Mouse (Mus musculus) hindbrain, embryonic 14.5 days (tissue): ENCODE results near the gene Gm10134. TPM values are rescaled to one million over a fixed set of nuclear protein-coding genes. Genes with fewer than 3 reads are reported as not detected.

ENCODE experiments used
- ATAC-seq: fragments of 200-750 bp; cut with Nextera tagmentation; 2 replicates; pipeline ENCODE4 v1.8.0; 2017; ENCODE audit warnings: moderate number of reproducible peaks, mild to moderate bottlenecking, moderate TSS enrichment, moderate library complexity; ENCODE audit not compliant: low FRiP score
- DNase-seq: peaks from one replicate; pipeline ENCODE4 v3.0.0-alpha.2; 2015; ENCODE audit warnings: low spot score
- H3K27ac ChIP-seq: fragments of 300-500 bp; sonication (generic); 2 replicates; pipeline ENCODE4 v1.5.1; 2014; ENCODE audit warnings: mild to moderate bottlenecking, moderate library complexity
- H3K27me3 ChIP-seq: fragments of 300-500 bp; sonication (generic); 2 replicates; pipeline ENCODE4 v1.6.1; 2014; ENCODE audit warnings: mild to moderate bottlenecking, low read length, mixed read lengths; ENCODE audit not compliant: control insufficient read depth, insufficient read depth
- H3K36me3 ChIP-seq: fragments of 300-500 bp; sonication (generic); replicated peaks from 2 replicates; pipeline ENCODE4 v1.6.1; 2014; ENCODE audit not compliant: control insufficient read depth, insufficient read depth
- H3K4me1 ChIP-seq: fragments of 300-500 bp; sonication (generic); replicated peaks from 2 replicates; pipeline ENCODE4 v1.6.1; 2014; ENCODE audit warnings: antibody characterized with exemption, low read length, mixed read lengths; ENCODE audit not compliant: control insufficient read depth, insufficient read depth
- H3K4me2 ChIP-seq: fragments of 300-500 bp; sonication (generic); replicated peaks from 2 replicates; pipeline ENCODE4 v1.6.1; 2014; ENCODE audit warnings: mild to moderate bottlenecking, moderate library complexity
- H3K4me3 ChIP-seq: fragments of 300-500 bp; sonication (generic); replicated peaks from 2 replicates; pipeline ENCODE4 v1.5.1; 2014; ENCODE audit warnings: mild to moderate bottlenecking, low read length
- H3K9ac ChIP-seq: fragments of 300-500 bp; sonication (generic); 2 replicates; pipeline ENCODE4 v1.6.1; 2014
- H3K9me3 ChIP-seq: fragments of 300-500 bp; sonication (generic); 2 replicates; pipeline ENCODE4 v1.6.1; 2016; ENCODE audit warnings: low read length; ENCODE audit not compliant: control insufficient read depth
- WGBS: fragments of 180-500 bp; shearing (Covaris S2); extraction: QIAGEN DNeasy Blood & Tissue Kit; methylation state at CpG from one replicate; pipeline ENCODE4 v1.1.7; 2014; 5-methylcytosine and 5-hydroxymethylcytosine counted together
- polyA plus RNA-seq: library from polyadenylated mRNA; unstranded; fragments of >200 nt; fragmentation: Nextera tagmentation; extraction: Ambion mirVana; gene quantifications from 2 replicates; pipeline ENCODE4 v1.2.1, GENCODE M21; 2014

Gene Gm10134
- polyA plus RNA-seq, 1 experiment from 2014 or later: 2.9 TPM

- peak overlapping the region; percentile 88 for H3K27ac ChIP-seq
- H3K4me1 ChIP-seq: peaks cover 88% of the 10 kb centered on the region
- no peaks in the 10 kb centered on the region for H3K9me3 ChIP-seq
- DNase-seq (no peak), ATAC-seq (no peak)
- H3K36me3 ChIP-seq: 0 out of 2 replicates have a peak, but pooled peaks cover 1% of the 10 kb centered on the region
- peak overlapping the region; percentile 78; the same call in 1 of the 2 replicates for H3K9ac ChIP-seq
- peak overlapping the region; percentile 84 for H3K4me2 ChIP-seq
- WGBS: 24% methylated on average over 7 of the region's 7 CpGs
- H3K27me3 ChIP-seq: no peaks in the 10 kb centered on the region
- H3K4me3 ChIP-seq: no peak overlapping the region
Observed at GRCm38 (mm10) chr2:28535650-28536049, 29.8 kb downstream of the Gm10134 start.

- DNase-seq (no peak), ATAC-seq (no peak)
- Histone ChIP-seq H3K27ac (peak overlapping the region; percentile 88; the same call in 1 of the 2 replicates), H3K4me2 (peak overlapping the region; percentile 84; the same call in 1 of the 2 replicates), H3K4me1 (peaks cover 85% of the 10 kb centered on the region), H3K9ac (no peak overlapping the region), H3K27me3 (no peaks in the 10 kb centered on the region), H3K9me3 (no peaks in the 10 kb centered on the region), H3K4me3 (no peak overlapping the region), H3K36me3 (peaks cover 7% of the 10 kb centered on the region)
- WGBS: 68% methylated on average over 4 of the region's 4 CpGs
Observed at GRCm38 (mm10) chr2:28536166-28536565, 30.3 kb downstream of the Gm10134 start.

GRCm38 (mm10) chr2:28536766-28537633 lies 31.1 kb downstream of the Gm10134 start:
- peak overlapping the region; percentile 39; the same call in 1 of the 2 replicates for H3K27ac ChIP-seq
- H3K27me3 ChIP-seq: no peaks in the 10 kb centered on the region
- H3K4me2 ChIP-seq: no peak overlapping the region

GRCm38 (mm10) chr2:28537634-28537920 lies 31.7 kb downstream of the Gm10134 start:
- peak overlapping the region; percentile 16; the same call in 1 of the 2 replicates for H3K9ac ChIP-seq
- H3K4me3 ChIP-seq: no peak overlapping the region
- no peaks in the 10 kb centered on the region for H3K27me3 ChIP-seq
- H3K36me3 ChIP-seq: peaks cover 21% of the 10 kb centered on the region
- H3K4me2 ChIP-seq: no peak overlapping the region
- WGBS: 25% methylated on average over 4 of the region's 4 CpGs
- H3K27ac ChIP-seq: peak overlapping the region; percentile 39; the same call in 1 of the 2 replicates
- no peak for ATAC-seq
- no peak for DNase-seq
- H3K9me3 ChIP-seq: no peaks in the 10 kb centered on the region
- peaks cover 74% of the 10 kb centered on the region for H3K4me1 ChIP-seq

More at GRCm38 (mm10) chr2:28536766-28537633, 31.1 kb downstream of the Gm10134 start:
- H3K9me3 ChIP-seq: no peaks in the 10 kb centered on the region
- peak overlapping the region; percentile 16; the same call in 1 of the 2 replicates for H3K9ac ChIP-seq
- ATAC-seq: no peak
- H3K4me1 ChIP-seq: peaks cover 80% of the 10 kb centered on the region
- 60% methylated on average over 11 of the region's 11 CpGs for WGBS
- H3K4me3 ChIP-seq: no peak overlapping the region
- DNase-seq: no peak
- peaks cover 15% of the 10 kb centered on the region for H3K36me3 ChIP-seq

GRCm38 (mm10) chr2:28537995-28538816 lies 32.3 kb downstream of the Gm10134 start:
- Histone ChIP-seq H3K4me2 (no peak overlapping the region), H3K9ac (peak overlapping the region; percentile 16; the same call in 1 of the 2 replicates), H3K9me3 (no peaks in the 10 kb centered on the region), H3K27ac (peak overlapping the region; percentile 66), H3K27me3 (no peaks in the 10 kb centered on the region), H3K4me1 (peaks cover 69% of the 10 kb centered on the region), H3K36me3 (peaks cover 27% of the 10 kb centered on the region), H3K4me3 (no peak overlapping the region)
- WGBS: 64% methylated on average over 8 of the region's 8 CpGs
- no peak for ATAC-seq
- no peak for DNase-seq

GRCm38 (mm10) chr2:28538817-28539128 lies 32.9 kb downstream of the Gm10134 start:
- ATAC-seq (no peak), DNase-seq (no peak)
- H3K4me1 ChIP-seq: peaks cover 64% of the 10 kb centered on the region
- peak overlapping the region; percentile 51; the same call in 1 of the 2 replicates for H3K9ac ChIP-seq
- 0 out of 2 replicates have a peak overlapping the region, but pooled peaks have one; percentile 1 for H3K4me2 ChIP-seq
- peak overlapping the region; percentile 66 for H3K27ac ChIP-seq
- H3K36me3 ChIP-seq: peaks cover 33% of the 10 kb centered on the region
- WGBS: 45% methylated on average over 1 of the region's 1 CpGs
- H3K9me3 ChIP-seq: no peaks in the 10 kb centered on the region
- no peak overlapping the region for H3K4me3 ChIP-seq
- H3K27me3 ChIP-seq: no peaks in the 10 kb centered on the region

- peak overlapping the region; percentile 12; the same call in 1 of the 2 replicates for H3K4me2 ChIP-seq
- WGBS: 20% methylated on average over 7 of the region's 7 CpGs
- H3K27ac ChIP-seq: peak overlapping the region; percentile 66
- peak; percentile 35; the same call in 1 of the 2 replicates for ATAC-seq
- H3K4me3 ChIP-seq: no peak overlapping the region
- H3K27me3 ChIP-seq: no peaks in the 10 kb centered on the region
- H3K9me3 ChIP-seq: no peaks in the 10 kb centered on the region
- H3K4me1 ChIP-seq: peaks cover 60% of the 10 kb centered on the region
- peaks cover 37% of the 10 kb centered on the region for H3K36me3 ChIP-seq
- peak; percentile 53 for DNase-seq
- H3K9ac ChIP-seq: peak overlapping the region; percentile 51
Observed at GRCm38 (mm10) chr2:28539206-28539605, 33.3 kb downstream of the Gm10134 start.

- Histone ChIP-seq H3K4me1 (peaks cover 52% of the 10 kb centered on the region), H3K4me2 (peak overlapping the region; percentile 12; the same call in 1 of the 2 replicates), H3K36me3 (peaks cover 44% of the 10 kb centered on the region), H3K9ac (peak overlapping the region; percentile 51; the same call in 1 of the 2 replicates), H3K27ac (peak overlapping the region; percentile 66), H3K4me3 (no peak overlapping the region), H3K27me3 (no peaks in the 10 kb centered on the region), H3K9me3 (no peaks in the 10 kb centered on the region)
- ATAC-seq: no peak
- WGBS: 70% methylated on average over 2 of the region's 2 CpGs
- DNase-seq: no peak
Observed at GRCm38 (mm10) chr2:28539949-28540348, 34.1 kb downstream of the Gm10134 start.
